Mouse (Mus musculus): ENCODE results near the gene Nek7. TPM values are rescaled to one million over a fixed set of nuclear protein-coding genes. Genes with fewer than 3 reads are reported as not detected.

Gene Nek7
- polyA plus RNA-seq, 1 experiment from 2014 or later, result 22.2 TPM

DNA sequence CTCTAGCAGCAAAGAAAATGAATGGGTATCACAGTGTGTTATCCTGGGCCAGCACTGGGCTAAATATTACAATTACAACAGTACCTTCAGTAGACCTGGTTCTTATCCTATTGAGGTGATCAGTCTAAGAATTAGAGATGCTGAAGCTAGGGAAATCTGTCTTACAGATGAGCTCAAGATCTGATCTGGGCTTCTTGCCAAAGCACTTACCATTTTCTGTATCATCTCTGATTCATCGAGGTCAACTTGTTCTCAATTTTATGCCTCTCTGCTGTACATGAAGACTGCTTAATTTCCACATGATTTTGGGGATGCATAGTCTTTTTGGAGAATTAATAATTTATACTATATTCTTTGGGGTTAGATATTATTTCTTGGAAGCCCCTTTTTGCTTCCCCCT lies 173.1 kb downstream of the Nek7 start:
- Histone ChIP-seq H3K27me3 (ENCODE audit: insufficient read depth, low read length) (no peaks in the 10 kb centered on the region), H3K4me3 (ENCODE audit: low read depth, low read length) (no peak overlapping the region), H3K9me3 (ENCODE audit: low read length) (no peaks in the 10 kb centered on the region), H3K4me1 (ENCODE audit: insufficient read depth) (no peaks in the 10 kb centered on the region), H3K27ac (ENCODE audit: low read depth) (no peak overlapping the region), H3K4me2 (ENCODE audit: low read depth, low read length) (no peak overlapping the region), H3K9ac (replicated peaks) (no peak overlapping the region), H3K36me3 (replicated peaks; ENCODE audit: insufficient read depth, low read length) (no peaks in the 10 kb centered on the region)
- 81% methylated on average over 1 of the region's 1 CpGs for WGBS (ENCODE audit: insufficient replicate concordance)
- ATAC-seq (no peak), DNase-seq (no peak)
- TF ChIP-seq EP300 (IDR thresholded peaks at IDR 0.05; ENCODE audit: low read depth), result no peak
- no peak for TF ChIP-seq CTCF (IDR thresholded peaks at IDR 0.05; ENCODE audit: low read depth)

Other genes with a start within 250 kb of the Nek7 start
- 0.04 TPM in 2 replicates for gene Lhx9, start 228.4 kb upstream of the Nek7 start, polyA plus RNA-seq (2015; fragmentation: Nextera tagmentation; extraction: Ambion mirVana)
- 28.0 and 28.2 TPM in 2 replicates for gene 2310009B15Rik, start 236.7 kb upstream of the Nek7 start, polyA plus RNA-seq (2015; fragmentation: Nextera tagmentation; extraction: Ambion mirVana)

Data from liver, postnatal 0 days (tissue).